Mouse (Mus musculus) heart, adult 2 months (tissue): ENCODE results near the gene Habp2. TPM values are rescaled to one million over a fixed set of nuclear protein-coding genes. Genes with fewer than 3 reads are reported as not detected.

ENCODE experiments used
- DNase-seq, 2 experiments: peaks; one replicate each; pipeline ENCODE4 v3.0.0; 2021
- H3K27ac ChIP-seq: fragments of 200-600 bp; 2 replicates; pipeline ENCODE4 v1.8.1; 2022
- H3K27me3 ChIP-seq: fragments of 200-500 bp; 2 replicates; pipeline ENCODE4 v1.6.1; 2012; ENCODE audit warnings: mild to moderate bottlenecking, low read length, inconsistent platforms, mixed read lengths; ENCODE audit not compliant: control insufficient read depth, insufficient read depth
- H3K36me3 ChIP-seq: fragments of 200-500 bp; 2 replicates; pipeline ENCODE4 v1.6.1; 2012; ENCODE audit warnings: low read length, inconsistent platforms; ENCODE audit not compliant: control insufficient read depth, insufficient read depth
- H3K4me1 ChIP-seq: fragments of 200-500 bp; 2 replicates; pipeline ENCODE4 v1.6.1; 2011; ENCODE audit warnings: low read length; ENCODE audit not compliant: control insufficient read depth, insufficient read depth
- H3K4me3 ChIP-seq: fragments of 200-600 bp; 2 replicates; pipeline ENCODE4 v1.8.1; 2022
- H3K79me2 ChIP-seq: fragments of 200-500 bp; replicated peaks from 2 replicates; pipeline ENCODE4 v1.6.1; 2012; ENCODE audit warnings: mild to moderate bottlenecking, inconsistent platforms, low read length, moderate library complexity, mixed read lengths; ENCODE audit not compliant: control insufficient read depth, insufficient read depth
- H3K9ac ChIP-seq: fragments of 200-500 bp; 2 replicates; pipeline ENCODE4 v1.6.1; 2012; ENCODE audit warnings: low read depth, mild to moderate bottlenecking, control low read depth, inconsistent platforms, low read length, mixed read lengths
- CTCF ChIP-seq: fragments of 200-600 bp; IDR thresholded peaks from 2 replicates; pipeline ENCODE4 v1.8.1; 2022; ENCODE audit warnings: antibody characterized with exemption, mild to moderate bottlenecking, moderate library complexity
- EP300 ChIP-seq: fragments of 200-500 bp; IDR thresholded peaks from 2 replicates; pipeline ENCODE4 v1.6.1; 2011; ENCODE audit warnings: low read depth, low read length, control low read depth; ENCODE audit not compliant: insufficient read depth
- POLR2A ChIP-seq: fragments of 200-500 bp; IDR thresholded peaks from 2 replicates; pipeline ENCODE4 v1.6.1; 2011; ENCODE audit warnings: mild to moderate bottlenecking, low read depth, low read length, control low read depth; ENCODE audit not compliant: insufficient read depth
- WGBS: fragments of 180-500 bp; shearing (Covaris S2); methylation state at CpG from one replicate; pipeline ENCODE4 v1.1.7; 2018; 5-methylcytosine and 5-hydroxymethylcytosine counted together
- intact Hi-C: fragments of 180-260 bp; cut with DNase I; formaldehyde crosslinking; loops from one replicate; pipeline ENCODE4 v1.15.1; 2025
- polyA plus RNA-seq: library from polyadenylated mRNA; depleted of rRNA; stranded (reverse); fragments of >200 nt; gene quantifications from 2 replicates; pipeline ENCODE4 v1.2.3, GENCODE M21; 2012
- total RNA-seq, 2 experiments: library from RNA; stranded (reverse); gene quantifications; 2 replicates each; pipeline ENCODE4 v1.2.3; 2021

The Habp2 gene
- total and polyA plus RNA-seq, 3 experiments, result not detected

- intact Hi-C loops, result no loop called here
- Histone ChIP-seq H3K27me3 (no peaks in the 10 kb centered on the region), H3K79me2 (no peaks in the 10 kb centered on the region), H3K27ac (no peak overlapping the region), H3K9ac (no peak overlapping the region), H3K4me1 (peaks cover 2% of the 10 kb centered on the region), H3K36me3 (no peaks in the 10 kb centered on the region), H3K4me3 (no peak overlapping the region)
- TF ChIP-seq CTCF (no peak), POLR2A (no peak), EP300 (no peak)
- no peak for DNase-seq
- whole genome bisulfite sequencing, result 59% methylated on average over 3 of the region's 3 CpGs
Observed at GRCm38 (mm10) chr19:56297264-56297663, 10.3 kb downstream of the Habp2 start.

GRCm38 (mm10) chr19:56300835-56301234 is 13.9 kb downstream of the Habp2 start:
- 49% methylated on average over 11 of the region's 11 CpGs for WGBS
- no peak for TF ChIP-seq POLR2A
- no peak for TF ChIP-seq CTCF
- TF ChIP-seq EP300, result no peak
- Histone ChIP-seq H3K36me3 (no peaks in the 10 kb centered on the region), H3K9ac (no peak overlapping the region), H3K4me3 (no peak overlapping the region), H3K27ac (no peak overlapping the region), H3K4me1 (peaks cover 2% of the 10 kb centered on the region), H3K27me3 (no peaks in the 10 kb centered on the region), H3K79me2 (no peaks in the 10 kb centered on the region)
- intact Hi-C loops, result no loop called here
- DNase-seq, result peak; percentile 47 to 54

GRCm38 (mm10) chr19:56316531-56316930 is 29.6 kb downstream of the Habp2 start:
- H3K27ac ChIP-seq, result no peak overlapping the region
- intact Hi-C loops, result no loop called here
- no peaks in the 10 kb centered on the region for H3K36me3 ChIP-seq
- no peaks in the 10 kb centered on the region for H3K4me1 ChIP-seq
- H3K79me2 ChIP-seq, result no peaks in the 10 kb centered on the region
- no peak for TF ChIP-seq EP300
- H3K9ac ChIP-seq, result no peak overlapping the region
- no peaks in the 10 kb centered on the region for H3K27me3 ChIP-seq
- DNase-seq, result no peak
- WGBS, result 60% methylated on average over 3 of the region's 3 CpGs
- no peak overlapping the region for H3K4me3 ChIP-seq

DNA sequence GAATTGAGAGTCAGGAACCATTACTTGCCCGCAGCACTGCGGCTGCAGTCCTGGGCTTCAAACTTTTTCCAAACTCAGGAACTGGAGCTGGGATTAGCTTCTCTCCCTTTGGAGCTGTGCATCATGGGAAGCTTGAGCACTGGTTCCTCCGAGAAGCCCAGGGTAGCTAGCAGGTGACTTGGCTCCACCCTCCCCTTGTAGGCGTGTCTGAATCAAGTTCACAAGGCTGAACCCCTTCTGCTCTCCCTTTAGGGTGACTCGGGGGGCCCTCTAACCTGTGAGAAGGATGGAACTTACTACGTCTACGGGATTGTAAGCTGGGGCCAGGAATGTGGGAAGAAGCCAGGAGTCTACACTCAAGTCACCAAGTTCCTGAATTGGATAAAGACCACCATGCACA is 32.3 kb downstream of the Habp2 start:
- intact Hi-C loops, result no loop called here
- TF ChIP-seq CTCF (no peak), POLR2A (no peak), EP300 (no peak)
- Histone ChIP-seq H3K4me3 (no peak overlapping the region), H3K79me2 (no peaks in the 10 kb centered on the region), H3K27me3 (no peaks in the 10 kb centered on the region), H3K4me1 (no peaks in the 10 kb centered on the region), H3K27ac (no peak overlapping the region), H3K36me3 (no peaks in the 10 kb centered on the region), H3K9ac (no peak overlapping the region)
- no peak for DNase-seq
- 90% methylated on average over 7 of the region's 7 CpGs for WGBS

GRCm38 (mm10) chr19:56319629-56320028 is 32.7 kb downstream of the Habp2 start:
- no peak for TF ChIP-seq POLR2A
- TF ChIP-seq CTCF, result no peak
- TF ChIP-seq EP300, result no peak
- 78% methylated on average over 6 of the region's 6 CpGs for WGBS
- Histone ChIP-seq H3K4me3 (no peak overlapping the region), H3K27ac (no peak overlapping the region), H3K36me3 (no peaks in the 10 kb centered on the region), H3K79me2 (no peaks in the 10 kb centered on the region), H3K27me3 (no peaks in the 10 kb centered on the region), H3K9ac (no peak overlapping the region), H3K4me1 (no peaks in the 10 kb centered on the region)
- intact Hi-C loops, result no loop called here
- DNase-seq, result no peak

DNA sequence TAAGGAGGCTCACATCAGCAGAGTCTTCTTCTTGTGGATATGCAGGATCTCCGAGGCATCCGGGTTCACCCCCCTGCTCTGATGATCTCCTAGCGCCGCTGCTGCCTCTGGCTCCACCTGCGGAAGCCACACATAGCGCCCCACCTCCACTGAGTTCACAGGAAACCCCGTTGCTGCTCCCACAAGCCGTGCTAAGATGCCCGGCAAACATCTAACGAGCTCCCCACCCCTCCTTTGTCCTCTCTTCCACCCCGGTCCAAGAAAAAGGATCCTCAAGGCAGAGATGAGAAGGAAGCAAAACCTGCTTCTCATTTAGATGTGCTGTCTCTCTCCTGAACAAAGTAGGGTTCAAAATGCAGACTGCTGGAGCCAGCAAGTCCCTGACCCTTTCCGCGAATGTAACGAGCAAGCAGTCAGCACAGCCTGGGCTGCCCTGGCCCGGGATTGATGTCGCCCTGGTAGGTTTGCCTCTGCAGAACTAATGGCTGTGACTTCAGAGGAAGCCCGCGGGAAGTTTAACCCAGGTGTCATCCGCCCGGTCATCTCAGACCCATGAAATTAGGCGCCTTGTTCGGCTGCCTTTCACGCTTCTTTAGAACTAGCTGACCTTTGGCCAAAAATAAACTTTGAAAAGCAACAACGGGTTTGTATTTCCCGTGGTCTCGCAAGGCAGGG is 33.4 kb downstream of the Habp2 start:
- TF ChIP-seq POLR2A (no peak), EP300 (no peak), CTCF (no peak)
- H3K79me2 ChIP-seq, result no peaks in the 10 kb centered on the region
- no peak overlapping the region for H3K27ac ChIP-seq
- H3K36me3 ChIP-seq, result no peaks in the 10 kb centered on the region
- no peak overlapping the region for H3K9ac ChIP-seq
- DNase-seq, result no peak
- no peak overlapping the region for H3K4me3 ChIP-seq
- peaks cover 2% of the 10 kb centered on the region; the same call in 1 of the 2 replicates for H3K4me1 ChIP-seq
- intact Hi-C loops, result no loop called here
- no peaks in the 10 kb centered on the region for H3K27me3 ChIP-seq
- 48% methylated on average over 26 of the region's 26 CpGs for WGBS
